In genomic region chr13:69717860-69718598, GRCm38 (mm10) we compare ENCODE assay signal across 11 mouse cellular contexts. TPM values are rescaled to one million over a fixed set of nuclear protein-coding genes. Genes with fewer than 3 reads are reported as not detected.
DNase-seq lines count a peak whose midpoint lies in the region; ATAC-seq and TF ChIP-seq lines count a peak whose summit lies in the region.
"Had no signal": no experiment of that assay in that cellular context is flagged by ENCODE, and none has a peak within 500 bp of the region (broad histone marks: within the 10 kb centered on the region; RNA-seq: fewer than 3 reads in every experiment).

No protein-coding gene starts in this region.

- H3K36me3 ChIP-seq in lung, embryonic 14.5 days (ENCODE audit: insufficient read depth), result no peaks in the 10 kb centered on the region
- no peaks in the 10 kb centered on the region; the same call in 1 of the 2 replicates for H3K36me3 ChIP-seq in forebrain, embryonic 14.5 days (ENCODE audit: control insufficient read depth, insufficient read depth, low read length)
- H3K36me3 ChIP-seq in midbrain, embryonic 14.5 days (ENCODE audit: control insufficient read depth, insufficient read depth, low read length), result no peaks in the 10 kb centered on the region
- H3K36me3 ChIP-seq: embryonic facial prominence, embryonic 12.5 days; liver, embryonic 12.5 days had no signal

- no peaks in the 10 kb centered on the region for H3K9me3 ChIP-seq in lung, embryonic 14.5 days (ENCODE audit: low read depth, low read length)
- no peaks in the 10 kb centered on the region for H3K9me3 ChIP-seq in forebrain, embryonic 14.5 days (replicated peaks; ENCODE audit: control insufficient read depth, low read length)
- no peaks in the 10 kb centered on the region for H3K9me3 ChIP-seq in midbrain, embryonic 14.5 days (ENCODE audit: control insufficient read depth, low read length)
- H3K9me3 ChIP-seq: embryonic facial prominence, embryonic 12.5 days; liver, embryonic 12.5 days had no signal

- H3K27ac ChIP-seq in lung, embryonic 14.5 days (ENCODE audit: low read depth), result no peak overlapping the region
- no peak overlapping the region for H3K27ac ChIP-seq in forebrain, embryonic 14.5 days (ENCODE audit: low read depth, low read length)
- H3K27ac ChIP-seq in midbrain, embryonic 14.5 days (replicated peaks; ENCODE audit: low read depth, low read length), result no peak overlapping the region
- H3K27ac ChIP-seq: embryonic facial prominence, embryonic 12.5 days; liver, embryonic 12.5 days had no signal

- no peak overlapping the region for H3K4me3 ChIP-seq in lung, embryonic 14.5 days (ENCODE audit: low read depth, low read length)
- H3K4me3 ChIP-seq in lung, adult 2 months (replicated peaks; ENCODE audit: extremely low read depth, low read depth, low read length), result no peak overlapping the region
- H3K4me3 ChIP-seq in forebrain, embryonic 14.5 days (ENCODE audit: low read depth, low read length), result no peak overlapping the region
- no peak overlapping the region for H3K4me3 ChIP-seq in midbrain, embryonic 14.5 days (replicated peaks; ENCODE audit: low read depth, low read length)
- H3K4me3 ChIP-seq: embryonic facial prominence, embryonic 12.5 days; liver, embryonic 12.5 days had no signal

- H3K4me1 ChIP-seq in lung, embryonic 14.5 days (ENCODE audit: insufficient read depth), result no peaks in the 10 kb centered on the region
- no peaks in the 10 kb centered on the region for H3K4me1 ChIP-seq in lung, adult 2 months (ENCODE audit: control insufficient read depth, insufficient read depth, low read length)
- H3K4me1 ChIP-seq in forebrain, embryonic 14.5 days (ENCODE audit: control insufficient read depth, insufficient read depth, low read length), result peaks cover 6% of the 10 kb centered on the region; the same call in 1 of the 2 replicates
- H3K4me1 ChIP-seq in midbrain, embryonic 14.5 days (ENCODE audit: control insufficient read depth, insufficient read depth, low read length), result peaks cover 19% of the 10 kb centered on the region
- H3K4me1 ChIP-seq: embryonic facial prominence, embryonic 12.5 days; liver, embryonic 12.5 days had no signal

- no peak overlapping the region for H3K4me2 ChIP-seq in lung, embryonic 14.5 days
- no peak overlapping the region for H3K4me2 ChIP-seq in forebrain, embryonic 14.5 days (ENCODE audit: low read length)
- H3K4me2 ChIP-seq in midbrain, embryonic 14.5 days (ENCODE audit: low read length), result no peak overlapping the region
- H3K4me2 ChIP-seq: embryonic facial prominence, embryonic 12.5 days; liver, embryonic 12.5 days had no signal

- no peak for TF ChIP-seq POLR2A in lung, adult 2 months (IDR thresholded peaks at IDR 0.05; ENCODE audit: borderline replicate concordance, extremely low read depth, low read depth, low read length)

- WGBS in lung, embryonic 14.5 days, result 10% methylated on average over 11 of the region's 11 CpGs
- 16% methylated on average over 11 of the region's 11 CpGs for WGBS in lung, adult 2 months
- WGBS in forebrain, embryonic 14.5 days, result 3% methylated on average over 11 of the region's 11 CpGs
- WGBS in midbrain, embryonic 14.5 days, result 22% methylated on average over 11 of the region's 11 CpGs

- ATAC-seq in lung, embryonic 14.5 days (ENCODE audit: insufficient read depth), result no peak; the same call in 1 of the 2 replicates
- peak; percentile 93 for ATAC-seq in forebrain, embryonic 14.5 days
- ATAC-seq in midbrain, embryonic 14.5 days (ENCODE audit: low FRiP score, low TSS enrichment), result no peak
- ATAC-seq: liver, embryonic 12.5 days had no signal

- TF ChIP-seq CTCF in lung, embryonic 14.5 days (IDR thresholded peaks at IDR 0.05; ENCODE audit: low read depth), result no peak
- no peak for TF ChIP-seq CTCF in lung, adult 2 months (IDR thresholded peaks at IDR 0.05; ENCODE audit: insufficient read depth, low read length)

- DNase-seq in lung, embryonic 14.5 days, result peak; percentile 27
- DNase-seq in lung, adult 2 months, result no peak
- peak; percentile 65 for DNase-seq in ZHBTc4 (ENCODE audit: low read depth, low spot score)
- peak; percentile 83 for DNase-seq in forebrain, embryonic 14.5 days (ENCODE audit: low spot score)
- peak; percentile 54 for DNase-seq in midbrain, embryonic 14.5 days
- no peak for DNase-seq in ovary, postnatal 10 days (ENCODE audit: low spot score)
- no peak for DNase-seq in B cell, adult 2 months
- DNase-seq in kidney, postnatal 14 days, result no peak
- DNase-seq: kidney, adult 8-10 months had no signal

- no peak overlapping the region for H3K9ac ChIP-seq in lung, embryonic 14.5 days
- H3K9ac ChIP-seq in forebrain, embryonic 14.5 days (ENCODE audit: low read length), result no peak overlapping the region
- H3K9ac ChIP-seq in midbrain, embryonic 14.5 days (replicated peaks; ENCODE audit: low read length), result no peak overlapping the region
- H3K9ac ChIP-seq: embryonic facial prominence, embryonic 12.5 days; liver, embryonic 12.5 days had no signal

- no peaks in the 10 kb centered on the region for H3K27me3 ChIP-seq in lung, embryonic 14.5 days (ENCODE audit: insufficient read depth, low read length)
- no peaks in the 10 kb centered on the region for H3K27me3 ChIP-seq in forebrain, embryonic 14.5 days (replicated peaks; ENCODE audit: control insufficient read depth, insufficient read depth, low read length)
- H3K27me3 ChIP-seq in midbrain, embryonic 14.5 days (ENCODE audit: control insufficient read depth, insufficient read depth, low read length), result no peaks in the 10 kb centered on the region
- H3K27me3 ChIP-seq: liver, embryonic 12.5 days had no signal

RNA-seq across cellular contexts. Expression of gene Ube2ql1, which starts 21.7 kb away (rescaled TPM):
- 0.18 and 0.34 TPM in 2 replicates for polyA plus RNA-seq in lung, embryonic 14.5 days (2014; fragmentation: Nextera tagmentation; extraction: Ambion mirVana)
- polyA plus RNA-seq in lung, adult 2 months (2012; rRNA removed), result 0.45 and 0.77 TPM in 2 replicates
- polyA plus RNA-seq in forebrain, embryonic 14.5 days (2014; fragmentation: Nextera tagmentation; extraction: Ambion mirVana), result 31.7 and 35.4 TPM in 2 replicates
- polyA plus RNA-seq in midbrain, embryonic 14.5 days (2014; fragmentation: Nextera tagmentation; extraction: Ambion mirVana), result 34.4 and 43.7 TPM in 2 replicates

Comparison
In these comparisons a context has a peak if more than half of its experiments do, and no peak if none do; other contexts are left out.
1. DNase-seq: peak in lung, embryonic 14.5 days (single experiment), ZHBTc4 (single experiment), forebrain, embryonic 14.5 days (single experiment) and midbrain, embryonic 14.5 days (single experiment); none in lung, adult 2 months (single experiment), ovary, postnatal 10 days (single experiment), B cell, adult 2 months (0 of 2) and kidney, postnatal 14 days (single experiment).
2. RNA of gene Ube2ql1, which starts 21.7 kb away (polyA plus RNA-seq): 34.4 to 43.7 TPM in midbrain, embryonic 14.5 days and 31.7 to 35.4 TPM in forebrain, embryonic 14.5 days; 0.45 to 0.77 TPM in lung, adult 2 months and 0.18 to 0.34 TPM in lung, embryonic 14.5 days; every median in the first group is over 10 times any median in the second.